Mouse (Mus musculus) heart, postnatal 0 days (tissue): Measurements from ENCODE around the gene Vipr1.

ENCODE experiments used
- CTCF ChIP-seq: IDR thresholded peaks from 2 replicates; pipeline ENCODE4 v1.5.1; 2016; ENCODE audit warnings: antibody characterized with exemption, control low read depth, low read depth
- EP300 ChIP-seq: IDR thresholded peaks from 2 replicates; pipeline ENCODE4 v1.6.1; 2016; ENCODE audit warnings: antibody characterized with exemption, low read depth

DNA sequence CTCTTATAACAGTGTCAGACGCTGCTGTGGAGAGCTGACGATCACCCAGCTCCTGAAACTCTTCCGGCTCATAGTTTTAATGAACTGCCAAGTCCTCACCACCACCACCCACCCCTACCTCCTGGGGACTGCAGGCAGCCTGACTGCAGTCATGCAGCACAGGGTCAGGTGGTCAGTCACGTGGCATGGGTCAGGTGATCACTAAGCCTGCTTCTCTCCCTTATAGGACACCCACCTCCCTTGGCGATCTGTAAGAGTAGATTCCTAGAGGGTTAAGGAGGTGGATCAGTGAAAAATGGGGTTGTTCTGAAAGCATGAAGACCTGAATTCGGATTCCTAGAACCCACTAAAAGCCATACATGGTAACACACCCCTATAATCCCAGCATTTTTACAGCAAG lies 43.0 kb upstream of the Vipr1 start:
- TF ChIP-seq EP300, result no peak
- TF ChIP-seq CTCF, result no peak
